Mouse (Mus musculus): ENCODE data around the gene Erp29. TPM values are rescaled to one million over a fixed set of nuclear protein-coding genes. Genes with fewer than 3 reads are reported as not detected.

The Erp29 gene
- total and polyA plus RNA-seq, 3 experiments, result 29.4 to 73.3 (median 67.6) TPM

- DNase-seq, result no peak
These were observed 600 bp upstream of the Erp29 start for GRCm38 (mm10) chr5:121452906-121453305.

GRCm38 (mm10) chr5:121451644-121452025, 671 bp downstream of the Erp29 start, which contains the start of gene Tmem116:
Tmem116 (plus strand) TSS chr5:121451893.
- Histone ChIP-seq H3K9ac (ENCODE audit: low read depth, low read length) (peak within 1 kb of the TSS; percentile 89), H3K36me3 (ENCODE audit: control insufficient read depth, insufficient read depth, low read length) (no peaks in the 10 kb centered on the region), H3K27me3 (ENCODE audit: control insufficient read depth, insufficient read depth, low read length) (no peaks in the 10 kb centered on the region), H3K4me1 (ENCODE audit: control insufficient read depth, insufficient read depth, low read length) (peaks cover 10% of the 10 kb centered on the region), H3K79me2 (replicated peaks; ENCODE audit: control insufficient read depth, insufficient read depth, low read length) (no peaks in the 10 kb centered on the region), H3K27ac (peak within 1 kb of the TSS; percentile 98), H3K4me3 (peak within 1 kb of the TSS; percentile 92)
- intact Hi-C loops (cut with DNase I), result loop anchor here (2.0 kb wide), 1 partner anchor 249 kb away; no protein-coding TSS in a partner anchor
- TF ChIP-seq POLR2A (IDR thresholded peaks at IDR 0.05; ENCODE audit: insufficient read depth, low read depth, low read length) (no peak), CTCF (IDR thresholded peaks at IDR 0.05) (no peak), EP300 (IDR thresholded peaks at IDR 0.05; ENCODE audit: insufficient read depth, low read depth, low read length) (no peak)
- under 1% methylated on average over 17 of the region's 17 CpGs for WGBS
- peak; percentile 43 to 44 for DNase-seq

More at GRCm38 (mm10) chr5:121452906-121453305, 600 bp upstream of the Erp29 start:
- intact Hi-C loops (cut with DNase I), result no loop called here
- Histone ChIP-seq H3K9ac (ENCODE audit: low read depth, low read length) (peak overlapping the region; percentile 84), H3K79me2 (replicated peaks; ENCODE audit: control insufficient read depth, insufficient read depth, low read length) (no peaks in the 10 kb centered on the region), H3K36me3 (ENCODE audit: control insufficient read depth, insufficient read depth, low read length) (no peaks in the 10 kb centered on the region), H3K27me3 (ENCODE audit: control insufficient read depth, insufficient read depth, low read length) (no peaks in the 10 kb centered on the region), H3K27ac (peak overlapping the region; percentile 98), H3K4me1 (ENCODE audit: control insufficient read depth, insufficient read depth, low read length) (peaks cover 10% of the 10 kb centered on the region), H3K4me3 (peak overlapping the region; percentile 70)
- no peak for TF ChIP-seq POLR2A (IDR thresholded peaks at IDR 0.05; ENCODE audit: insufficient read depth, low read depth, low read length)
- TF ChIP-seq CTCF (IDR thresholded peaks at IDR 0.05), result no peak
- 2% methylated on average over 9 of the region's 9 CpGs for WGBS

GRCm38 (mm10) chr5:121451203-121451602, 1.1 kb downstream of the Erp29 start:
- no peaks in the 10 kb centered on the region for H3K36me3 ChIP-seq (ENCODE audit: control insufficient read depth, insufficient read depth, low read length)
- peak overlapping the region; percentile 89; the same call in 1 of the 2 replicates for H3K9ac ChIP-seq (ENCODE audit: low read depth, low read length)
- 20% methylated on average over 8 of the region's 8 CpGs for WGBS
- H3K27me3 ChIP-seq (ENCODE audit: control insufficient read depth, insufficient read depth, low read length), result no peaks in the 10 kb centered on the region
- intact Hi-C loops (cut with DNase I), result loop anchor here (2.0 kb wide), 1 partner anchor 248 kb away; no protein-coding TSS in a partner anchor
- H3K79me2 ChIP-seq (replicated peaks; ENCODE audit: control insufficient read depth, insufficient read depth, low read length), result no peaks in the 10 kb centered on the region
- peak in 1 of 2 experiments; percentile 25 for DNase-seq
- H3K4me1 ChIP-seq (ENCODE audit: control insufficient read depth, insufficient read depth, low read length), result peaks cover 10% of the 10 kb centered on the region
- no peak for TF ChIP-seq POLR2A (IDR thresholded peaks at IDR 0.05; ENCODE audit: insufficient read depth, low read depth, low read length)
- TF ChIP-seq CTCF (IDR thresholded peaks at IDR 0.05), result no peak
- no peak for TF ChIP-seq EP300 (IDR thresholded peaks at IDR 0.05; ENCODE audit: insufficient read depth, low read depth, low read length)
- peak overlapping the region; percentile 92 for H3K4me3 ChIP-seq
- H3K27ac ChIP-seq, result peak overlapping the region; percentile 85

- no peaks in the 10 kb centered on the region for H3K36me3 ChIP-seq (ENCODE audit: control insufficient read depth, insufficient read depth, low read length)
- no peak overlapping the region for H3K4me3 ChIP-seq
- no peak for TF ChIP-seq EP300 (IDR thresholded peaks at IDR 0.05; ENCODE audit: insufficient read depth, low read depth, low read length)
- H3K4me1 ChIP-seq (ENCODE audit: control insufficient read depth, insufficient read depth, low read length), result peaks cover 10% of the 10 kb centered on the region
- intact Hi-C loops (cut with DNase I), result loop anchor here (1.0 to 2.0 kb wide), 2 partner anchors 27 to 248 kb away; no protein-coding TSS in a partner anchor
- H3K9ac ChIP-seq (ENCODE audit: low read depth, low read length), result no peak overlapping the region
- H3K27me3 ChIP-seq (ENCODE audit: control insufficient read depth, insufficient read depth, low read length), result no peaks in the 10 kb centered on the region
- no peak overlapping the region for H3K27ac ChIP-seq
- no peak for DNase-seq
- no peaks in the 10 kb centered on the region for H3K79me2 ChIP-seq (replicated peaks; ENCODE audit: control insufficient read depth, insufficient read depth, low read length)
- 83% methylated on average over 9 of the region's 9 CpGs for WGBS
These were observed 1.8 kb downstream of the Erp29 start for GRCm38 (mm10) chr5:121450476-121450875.

GRCm38 (mm10) chr5:121449976-121450375, 2.3 kb downstream of the Erp29 start:
- intact Hi-C loops (cut with DNase I), result loop anchor here (1.0 to 2.0 kb wide), 2 partner anchors 27 to 247 kb away; no protein-coding TSS in a partner anchor
- WGBS, result 59% methylated on average over 6 of the region's 6 CpGs
- H3K4me1 ChIP-seq (ENCODE audit: control insufficient read depth, insufficient read depth, low read length), result peaks cover 10% of the 10 kb centered on the region

GRCm38 (mm10) chr5:121448450-121448849, 3.9 kb downstream of the Erp29 start:
- H3K27me3 ChIP-seq (ENCODE audit: control insufficient read depth, insufficient read depth, low read length), result no peaks in the 10 kb centered on the region
- TF ChIP-seq CTCF (IDR thresholded peaks at IDR 0.05) (peak; percentile 53), EP300 (IDR thresholded peaks at IDR 0.05; ENCODE audit: insufficient read depth, low read depth, low read length) (no peak), POLR2A (IDR thresholded peaks at IDR 0.05; ENCODE audit: insufficient read depth, low read depth, low read length) (no peak)
- intact Hi-C loops (cut with DNase I), result no loop called here
- H3K4me1 ChIP-seq (ENCODE audit: control insufficient read depth, insufficient read depth, low read length), result peaks cover 3% of the 10 kb centered on the region
- DNase-seq, result no peak
- H3K27ac ChIP-seq, result no peak overlapping the region
- H3K79me2 ChIP-seq (replicated peaks; ENCODE audit: control insufficient read depth, insufficient read depth, low read length), result no peaks in the 10 kb centered on the region
- H3K9ac ChIP-seq (ENCODE audit: low read depth, low read length), result no peak overlapping the region
- H3K4me3 ChIP-seq, result no peak overlapping the region
- WGBS, result 95% methylated on average over 3 of the region's 3 CpGs
- no peaks in the 10 kb centered on the region for H3K36me3 ChIP-seq (ENCODE audit: control insufficient read depth, insufficient read depth, low read length)

More at GRCm38 (mm10) chr5:121449976-121450375, 2.3 kb downstream of the Erp29 start:
- H3K4me3 ChIP-seq, result no peak overlapping the region
- no peaks in the 10 kb centered on the region for H3K79me2 ChIP-seq (replicated peaks; ENCODE audit: control insufficient read depth, insufficient read depth, low read length)
- no peak overlapping the region for H3K27ac ChIP-seq
- peak; percentile 45 to 48 for DNase-seq
- TF ChIP-seq CTCF (IDR thresholded peaks at IDR 0.05) (peak; percentile 64), EP300 (IDR thresholded peaks at IDR 0.05; ENCODE audit: insufficient read depth, low read depth, low read length) (no peak)
- no peaks in the 10 kb centered on the region for H3K27me3 ChIP-seq (ENCODE audit: control insufficient read depth, insufficient read depth, low read length)
- H3K9ac ChIP-seq (ENCODE audit: low read depth, low read length), result no peak overlapping the region
- H3K36me3 ChIP-seq (ENCODE audit: control insufficient read depth, insufficient read depth, low read length), result no peaks in the 10 kb centered on the region
